Mouse (Mus musculus) forebrain, embryonic 14.5 days (tissue): ENCODE measurements around the gene Ifit2. TPM values are rescaled to one million over a fixed set of nuclear protein-coding genes. Genes with fewer than 3 reads are reported as not detected.
"Not testable (repeated sequence)": the region's sequence is repeated elsewhere in the genome, so short reads cannot be mapped to it uniquely, and the experiment has no call there.

ENCODE experiments used
- ATAC-seq: fragments of 200-750 bp; cut with Nextera tagmentation; 2 replicates; pipeline ENCODE4 v1.8.0; 2017; ENCODE audit warnings: mild to moderate bottlenecking, moderate library complexity
- DNase-seq: peaks from one replicate; pipeline ENCODE4 v3.0.0-alpha.2; 2015; ENCODE audit warnings: low spot score
- H3K27ac ChIP-seq: fragments of 300-500 bp; sonication (generic); 2 replicates; pipeline ENCODE4 v1.5.1; 2014; ENCODE audit warnings: low read depth, mild to moderate bottlenecking, control low read depth, low read length, moderate library complexity
- H3K27me3 ChIP-seq: fragments of 300-500 bp; sonication (generic); replicated peaks from 2 replicates; pipeline ENCODE4 v1.6.1; 2014; ENCODE audit warnings: low read length, control low read depth, mixed read lengths; ENCODE audit not compliant: control insufficient read depth, insufficient read depth
- H3K36me3 ChIP-seq: fragments of 300-500 bp; sonication (generic); 2 replicates; pipeline ENCODE4 v1.6.1; 2014; ENCODE audit warnings: low read length, control low read depth; ENCODE audit not compliant: control insufficient read depth, insufficient read depth
- H3K4me1 ChIP-seq: fragments of 300-500 bp; sonication (generic); 2 replicates; pipeline ENCODE4 v1.6.1; 2014; ENCODE audit warnings: antibody characterized with exemption, low read length, control low read depth; ENCODE audit not compliant: control insufficient read depth, insufficient read depth
- H3K4me2 ChIP-seq: fragments of 300-500 bp; sonication (generic); 2 replicates; pipeline ENCODE4 v1.6.1; 2014; ENCODE audit warnings: mild to moderate bottlenecking, control low read depth, low read length
- H3K4me3 ChIP-seq: fragments of 300-500 bp; sonication (generic); 2 replicates; pipeline ENCODE4 v1.5.1; 2014; ENCODE audit warnings: low read depth, low read length, control low read depth
- H3K9ac ChIP-seq: fragments of 300-500 bp; sonication (generic); 2 replicates; pipeline ENCODE4 v1.6.1; 2014; ENCODE audit warnings: mild to moderate bottlenecking, low read length, control low read depth, moderate library complexity
- H3K9me3 ChIP-seq: fragments of 300-500 bp; sonication (generic); replicated peaks from 2 replicates; pipeline ENCODE4 v1.6.1; 2016; ENCODE audit warnings: low read length, control low read depth, mixed read lengths; ENCODE audit not compliant: control insufficient read depth
- whole genome bisulfite sequencing: fragments of 180-500 bp; shearing (Covaris S2); extraction: QIAGEN DNeasy Blood & Tissue Kit; methylation state at CpG from one replicate; pipeline ENCODE4 v1.1.7; 2014; 5-methylcytosine and 5-hydroxymethylcytosine counted together
- polyA plus RNA-seq: library from polyadenylated mRNA; unstranded; fragments of >200 nt; fragmentation: Nextera tagmentation; extraction: Ambion mirVana; gene quantifications from 2 replicates; pipeline ENCODE4 v1.2.1, GENCODE M21; 2014

Ifit2 gene
- polyA plus RNA-seq, 1 experiment from 2014 or later = 8.3 TPM

GRCm38 (mm10) chr19:34577121-34577520 is 26.6 kb downstream of the Ifit2 start:
- Histone ChIP-seq H3K4me1 (no peaks in the 10 kb centered on the region), H3K27ac (no peak overlapping the region), H3K9ac (no peak overlapping the region), H3K27me3 (no peaks in the 10 kb centered on the region), H3K4me2 (no peak overlapping the region), H3K9me3 (no peaks in the 10 kb centered on the region), H3K4me3 (no peak overlapping the region), H3K36me3 (0 out of 2 replicates have a peak, but pooled peaks cover 3% of the 10 kb centered on the region)
- DNase-seq (no peak), ATAC-seq (no peak)
- WGBS = 66% methylated on average over 1 of the region's 1 CpGs

GRCm38 (mm10) chr19:34582696-34583095 is 32.2 kb downstream of the Ifit2 start:
- not testable (repeated sequence) for H3K9ac ChIP-seq, H3K27ac ChIP-seq, H3K4me2 ChIP-seq, H3K9me3 ChIP-seq, H3K4me3 ChIP-seq, DNase-seq, H3K4me1 ChIP-seq, H3K27me3 ChIP-seq, ATAC-seq, H3K36me3 ChIP-seq
- 77% methylated on average over 2 of the region's 2 CpGs for WGBS

DNA sequence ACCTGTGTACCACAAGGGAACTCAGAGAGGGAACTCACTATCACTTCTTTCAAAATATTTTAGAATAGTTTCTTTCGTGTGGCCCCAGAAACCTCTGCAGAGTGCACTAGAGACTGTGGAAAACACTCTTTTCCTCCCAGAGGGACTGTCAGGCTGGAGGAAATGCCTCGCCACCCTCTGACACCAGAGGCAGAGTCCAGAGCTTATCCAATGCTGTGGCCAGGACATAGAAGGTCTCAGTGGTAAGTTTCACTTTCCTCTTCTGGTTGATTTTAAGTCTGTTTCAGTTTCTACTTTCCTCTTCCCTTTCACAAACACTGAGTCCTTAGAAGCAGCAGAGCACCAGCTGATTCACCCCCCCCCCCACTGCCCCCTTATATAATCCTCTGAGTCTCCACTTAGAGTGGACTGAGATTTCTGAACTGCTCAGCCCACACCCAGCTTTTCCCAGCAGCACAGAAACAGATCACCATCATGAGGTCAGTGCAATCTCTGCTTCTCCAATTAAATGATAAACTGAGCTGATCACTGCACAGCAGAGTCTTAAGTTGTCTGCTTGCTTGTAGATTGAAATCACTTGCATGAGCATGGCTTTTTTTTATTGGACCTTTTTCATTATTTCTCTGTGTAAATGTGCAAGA is 32.8 kb downstream of the Ifit2 start, which contains the start of gene Ifit3:
Ifit3 (plus strand) TSS at position 406 of the 641 bp plus-strand sequence.
- ATAC-seq, H3K4me2 ChIP-seq: not testable (repeated sequence)
- 59% methylated on average over 2 of the region's 2 CpGs for WGBS

DNA sequence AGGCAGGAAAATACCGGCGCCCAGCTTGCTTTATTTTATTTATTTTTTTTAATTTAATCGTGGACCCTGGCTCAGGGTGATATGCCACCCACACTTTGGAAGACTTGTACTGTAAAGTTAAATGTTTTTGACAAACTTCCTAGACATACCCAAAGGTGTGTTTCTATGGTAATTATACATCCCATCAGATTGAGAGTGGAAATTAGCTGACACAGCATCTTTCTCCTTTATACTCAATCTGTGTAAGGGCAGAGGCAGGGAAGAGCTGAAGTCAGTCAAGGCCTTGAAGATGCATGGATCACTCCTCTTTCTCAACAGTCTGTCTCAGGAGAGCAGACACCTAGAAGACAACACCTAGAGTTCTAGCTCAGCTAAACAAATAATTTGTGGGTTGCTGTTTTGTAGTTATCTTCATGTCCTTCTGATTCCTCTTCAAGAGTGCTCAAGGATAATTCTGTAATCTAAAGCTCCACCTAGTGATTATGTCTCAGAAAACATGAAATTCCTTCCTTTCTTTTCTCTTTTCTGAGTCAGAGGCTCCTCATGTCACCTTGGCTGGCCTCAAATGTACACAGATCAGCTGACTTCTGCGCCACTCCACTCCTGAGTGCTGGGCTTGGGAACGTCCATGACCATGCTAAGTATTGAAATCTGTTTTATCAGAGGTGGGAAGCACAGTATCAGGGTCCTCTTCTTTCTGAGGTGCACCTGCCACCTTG is 35.4 kb downstream of the Ifit2 start:
- H3K9me3 ChIP-seq, H3K36me3 ChIP-seq, H3K27me3 ChIP-seq, H3K9ac ChIP-seq, DNase-seq, ATAC-seq, H3K4me1 ChIP-seq, H3K4me3 ChIP-seq, H3K4me2 ChIP-seq, H3K27ac ChIP-seq: not testable (repeated sequence)
- 80% methylated on average over 5 of the region's 5 CpGs for WGBS

More for the DNA sequence above, 32.8 kb downstream of the Ifit2 start, which contains the start of gene Ifit3:
- not testable (repeated sequence) for H3K4me3 ChIP-seq, H3K9ac ChIP-seq, H3K36me3 ChIP-seq, H3K4me1 ChIP-seq, H3K27ac ChIP-seq, H3K27me3 ChIP-seq, DNase-seq, H3K9me3 ChIP-seq

- WGBS = 83% methylated on average over 6 of the region's 12 CpGs
- H3K4me1 ChIP-seq, DNase-seq, H3K4me2 ChIP-seq, H3K4me3 ChIP-seq, H3K27ac ChIP-seq, ATAC-seq, H3K36me3 ChIP-seq, H3K27me3 ChIP-seq, H3K9me3 ChIP-seq, H3K9ac ChIP-seq: not testable (repeated sequence)
Measured at GRCm38 (mm10) chr19:34587898-34588692, 37.6 kb downstream of the Ifit2 start.

DNA sequence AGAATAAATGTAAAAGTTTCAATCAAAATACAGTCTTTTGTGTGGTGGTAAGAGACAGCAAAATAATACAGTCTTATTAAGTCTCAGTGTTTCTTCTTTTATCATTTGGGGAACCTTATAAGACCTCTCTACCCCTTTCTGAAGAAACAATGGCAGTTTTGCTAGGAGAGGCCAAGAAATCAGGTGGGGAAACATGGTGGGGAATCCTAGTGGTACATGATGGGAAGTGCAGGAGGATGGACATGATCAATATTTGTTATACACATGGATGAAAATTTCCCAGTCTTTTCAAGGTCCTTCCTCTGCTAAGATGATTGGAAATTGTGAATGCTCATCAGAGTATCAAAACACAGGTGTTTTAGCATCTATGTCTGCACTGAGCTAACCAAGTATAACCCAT is 38.5 kb downstream of the Ifit2 start:
- H3K9me3 ChIP-seq = no peaks in the 10 kb centered on the region
- no peak overlapping the region for H3K27ac ChIP-seq
- no peak overlapping the region for H3K4me3 ChIP-seq
- no peak overlapping the region for H3K9ac ChIP-seq
- no peaks in the 10 kb centered on the region for H3K36me3 ChIP-seq
- H3K4me1 ChIP-seq = no peaks in the 10 kb centered on the region
- ATAC-seq (no peak), DNase-seq (no peak)
- no peak overlapping the region for H3K4me2 ChIP-seq
- no peaks in the 10 kb centered on the region for H3K27me3 ChIP-seq

GRCm38 (mm10) chr19:34593456-34593855 is 43.0 kb downstream of the Ifit2 start:
- H3K9ac ChIP-seq = no peak overlapping the region
- no peak overlapping the region for H3K4me3 ChIP-seq
- no peaks in the 10 kb centered on the region for H3K27me3 ChIP-seq
- ATAC-seq (no peak), DNase-seq (no peak)
- no peak overlapping the region for H3K27ac ChIP-seq
- no peaks in the 10 kb centered on the region for H3K9me3 ChIP-seq
- WGBS = 92% methylated on average over 2 of the region's 2 CpGs
- H3K36me3 ChIP-seq = no peaks in the 10 kb centered on the region
- no peaks in the 10 kb centered on the region for H3K4me1 ChIP-seq
- no peak overlapping the region for H3K4me2 ChIP-seq

- DNase-seq, H3K4me3 ChIP-seq, H3K36me3 ChIP-seq, H3K9ac ChIP-seq, ATAC-seq, H3K4me2 ChIP-seq, H3K9me3 ChIP-seq, H3K4me1 ChIP-seq, H3K27me3 ChIP-seq, H3K27ac ChIP-seq: not testable (repeated sequence)
- 83% methylated on average over 3 of the region's 3 CpGs for WGBS
Measured at GRCm38 (mm10) chr19:34594523-34594922, 44.0 kb downstream of the Ifit2 start.
